Mouse (Mus musculus) CH12.LX (cell line): ENCODE results near the gene Vamp2. TPM values are rescaled to one million over a fixed set of nuclear protein-coding genes. Genes with fewer than 3 reads are reported as not detected.

Experiments used
- DNase-seq: peaks from one replicate; pipeline ENCODE4 v3.0.0-alpha.2; 2013; ENCODE audit errors: extremely low read depth
- H3K27ac ChIP-seq: 2 replicates; pipeline ENCODE4 v1.5.1; 2012; ENCODE audit warnings: low read depth, mild to moderate bottlenecking, control low read depth, moderate library complexity; ENCODE audit not compliant: insufficient read depth
- H3K27me3 ChIP-seq: replicated peaks from 2 replicates; pipeline ENCODE3; 2012; ENCODE audit warnings: inconsistent platforms
- H3K36me3 ChIP-seq, 2 experiments: replicated peaks in 1 of 2; 2 replicates each; pipeline versions ENCODE3 to v1.6.1; 2012; ENCODE audit warnings: inconsistent platforms in 1 of 2, low read length in 1 of 2, mild to moderate bottlenecking in 1 of 2, mixed read lengths in 1 of 2, moderate library complexity in 1 of 2; ENCODE audit not compliant: control insufficient read depth in 1 of 2, insufficient read depth in 1 of 2
- H3K4me1 ChIP-seq, 2 experiments: 2 replicates each; pipeline ENCODE4 v1.6.1; 2012; ENCODE audit warnings: inconsistent platforms in 1 of 2, moderate library complexity in 1 of 2; ENCODE audit not compliant: insufficient read depth in 2 of 2, control insufficient read depth in 1 of 2
- H3K4me2 ChIP-seq: 2 replicates; pipeline ENCODE4 v1.6.1; 2012; ENCODE audit warnings: low read depth, mild to moderate bottlenecking, control low read depth; ENCODE audit not compliant: poor library complexity, insufficient read depth, severe bottlenecking
- H3K4me3 ChIP-seq, 3 experiments: fragments of 150-350 bp in 1 of 3; sonication (generic) in 1 of 3; replicated peaks in 1 of 3; 2 replicates each; pipeline versions ENCODE3 to v1.5.1; 2011 to 2012; ENCODE audit warnings: low read depth in 2 of 3, low read length in 2 of 3, mild to moderate bottlenecking in 2 of 3, moderate library complexity in 2 of 3, control low read depth in 1 of 3, improper control_type of control experiment in 1 of 3, inconsistent platforms in 1 of 3, mixed read lengths in 1 of 3; ENCODE audit not compliant: poor library complexity in 1 of 3
- H3K79me2 ChIP-seq: replicated peaks from 2 replicates; pipeline ENCODE4 v1.6.1; 2012; ENCODE audit warnings: mild to moderate bottlenecking, moderate library complexity; ENCODE audit not compliant: control insufficient read depth, poor library complexity, insufficient read depth, severe bottlenecking; ENCODE audit errors: extremely low read depth
- H3K9ac ChIP-seq: 2 replicates; pipeline ENCODE4 v1.6.1; 2012; ENCODE audit warnings: low read depth, mild to moderate bottlenecking, control low read depth, moderate library complexity; ENCODE audit not compliant: insufficient read depth
- H3K9me3 ChIP-seq: replicated peaks from 2 replicates; pipeline ENCODE3; 2012; ENCODE audit warnings: low read length, inconsistent platforms, mixed read lengths
- BHLHE40 ChIP-seq: IDR thresholded peaks from 2 replicates; pipeline ENCODE4 v1.6.1; 2011; ENCODE audit warnings: mild to moderate bottlenecking, low read depth, low read length, improper control_type of control experiment
- CHD1 ChIP-seq: IDR thresholded peaks from 2 replicates; pipeline ENCODE4 v1.6.1; 2012; ENCODE audit warnings: low read depth, low read length, improper control_type of control experiment, inconsistent platforms
- CHD2 ChIP-seq: IDR thresholded peaks from 2 replicates; pipeline ENCODE4 v1.6.1; 2011; ENCODE audit warnings: low read length, improper control_type of control experiment
- CTCF ChIP-seq, 2 experiments: IDR thresholded peaks in 1 of 2; conservative IDR thresholded peaks in 1 of 2; 2 replicates each; pipeline ENCODE4 v1.5.1; 2011 to 2012; ENCODE audit warnings: low read depth in 2 of 2, low read length in 2 of 2, improper control_type of control experiment in 1 of 2, inconsistent platforms in 1 of 2, mild to moderate bottlenecking in 1 of 2, moderate library complexity in 1 of 2
- E2F4 ChIP-seq: IDR thresholded peaks from 2 replicates; pipeline ENCODE4 v1.6.1; 2011; ENCODE audit warnings: low read depth, low read length, improper control_type of control experiment; ENCODE audit not compliant: insufficient replicate concordance
- ELF1 ChIP-seq: IDR thresholded peaks from 2 replicates; pipeline ENCODE4 v1.6.1; 2014; ENCODE audit warnings: low read depth, mild to moderate bottlenecking, inconsistent platforms, low read length, improper control_type of control experiment
- EP300 ChIP-seq: IDR thresholded peaks from 2 replicates; pipeline ENCODE4 v1.6.1; 2011; ENCODE audit warnings: low read length, improper control_type of control experiment
- ETS1 ChIP-seq: conservative IDR thresholded peaks from 2 replicates; pipeline ENCODE4 v1.6.1; 2012; ENCODE audit warnings: low read depth, mild to moderate bottlenecking, inconsistent platforms, low read length, improper control_type of control experiment, moderate library complexity
- GABPA ChIP-seq: IDR thresholded peaks from 2 replicates; pipeline ENCODE4 v1.6.1; 2012; ENCODE audit warnings: low read depth, low read length, improper control_type of control experiment, inconsistent platforms; ENCODE audit not compliant: insufficient replicate concordance
- HCFC1 ChIP-seq: IDR thresholded peaks from 2 replicates; pipeline ENCODE4 v1.6.1; 2012; ENCODE audit warnings: low read depth, mild to moderate bottlenecking, inconsistent platforms, low read length, improper control_type of control experiment
- IRF4 ChIP-seq: IDR thresholded peaks from 2 replicates; pipeline ENCODE4 v1.6.1; 2014; ENCODE audit warnings: low read depth, mild to moderate bottlenecking, inconsistent platforms, low read length, improper control_type of control experiment
- JUN ChIP-seq: IDR thresholded peaks from 2 replicates; pipeline ENCODE4 v1.6.1; 2011; ENCODE audit warnings: low read depth, mild to moderate bottlenecking, low read length, improper control_type of control experiment, moderate library complexity; ENCODE audit not compliant: insufficient read depth
- JUND ChIP-seq: conservative IDR thresholded peaks from 2 replicates; pipeline ENCODE4 v1.6.1; 2011; ENCODE audit warnings: low read depth, low read length, improper control_type of control experiment
- KAT2A ChIP-seq: IDR thresholded peaks from 2 replicates; pipeline ENCODE4 v1.6.1; 2012; ENCODE audit warnings: low read length, improper control_type of control experiment, inconsistent platforms; ENCODE audit not compliant: insufficient replicate concordance
- MAFK ChIP-seq: IDR thresholded peaks from 2 replicates; pipeline ENCODE4 v1.6.1; 2011; ENCODE audit warnings: low read length, improper control_type of control experiment; ENCODE audit not compliant: insufficient replicate concordance
- MAX ChIP-seq: IDR thresholded peaks from 2 replicates; pipeline ENCODE4 v1.6.1; 2011; ENCODE audit warnings: low read length, improper control_type of control experiment
- MAZ ChIP-seq: IDR thresholded peaks from 2 replicates; pipeline ENCODE4 v1.6.1; 2012; ENCODE audit warnings: low read depth, mild to moderate bottlenecking, inconsistent platforms, low read length, improper control_type of control experiment, moderate library complexity
- MEF2A ChIP-seq: IDR thresholded peaks from 2 replicates; pipeline ENCODE4 v1.6.1; 2014; ENCODE audit warnings: low read depth, mild to moderate bottlenecking, inconsistent platforms, low read length, improper control_type of control experiment, borderline replicate concordance
- MXI1 ChIP-seq: IDR thresholded peaks from 2 replicates; pipeline ENCODE4 v1.6.1; 2011; ENCODE audit warnings: mild to moderate bottlenecking, low read depth, low read length, improper control_type of control experiment
- MYC ChIP-seq: IDR thresholded peaks from 2 replicates; pipeline ENCODE4 v1.6.1; 2011; ENCODE audit warnings: low read depth, mild to moderate bottlenecking, improper control_type of control experiment, low read length
- NELFE ChIP-seq: IDR thresholded peaks from 2 replicates; pipeline ENCODE4 v1.6.1; 2011; ENCODE audit warnings: low read depth, low read length, improper control_type of control experiment
- NRF1 ChIP-seq: IDR thresholded peaks from 2 replicates; pipeline ENCODE4 v1.6.1; 2014; ENCODE audit warnings: low read depth, mild to moderate bottlenecking, inconsistent platforms, low read length, improper control_type of control experiment, moderate library complexity
- PAX5 ChIP-seq: IDR thresholded peaks from 2 replicates; pipeline ENCODE4 v1.6.1; 2012; ENCODE audit warnings: low read length, inconsistent platforms, mixed read lengths
- POLR2A ChIP-seq: IDR thresholded peaks from 2 replicates; pipeline ENCODE4 v1.6.1; 2011; ENCODE audit warnings: low read depth, mild to moderate bottlenecking, improper control_type of control experiment, low read length
- RAD21 ChIP-seq: IDR thresholded peaks from 2 replicates; pipeline ENCODE4 v1.6.1; 2011; ENCODE audit warnings: low read depth, mild to moderate bottlenecking, low read length, improper control_type of control experiment, moderate library complexity
- RCOR1 ChIP-seq: conservative IDR thresholded peaks from 2 replicates; pipeline ENCODE4 v1.6.1; 2012; ENCODE audit warnings: low read depth, mild to moderate bottlenecking, inconsistent platforms, low read length, improper control_type of control experiment
- SIN3A ChIP-seq: IDR thresholded peaks from 2 replicates; pipeline ENCODE4 v1.6.1; 2012; ENCODE audit warnings: low read length, improper control_type of control experiment, inconsistent platforms
- SMC3 ChIP-seq: IDR thresholded peaks from 2 replicates; pipeline ENCODE4 v1.6.1; 2011; ENCODE audit warnings: low read depth, low read length, improper control_type of control experiment
- TBP ChIP-seq: conservative IDR thresholded peaks from 2 replicates; pipeline ENCODE4 v1.6.1; 2011; ENCODE audit warnings: low read depth, low read length, improper control_type of control experiment
- TCF12 ChIP-seq: IDR thresholded peaks from 2 replicates; pipeline ENCODE4 v1.6.1; 2014; ENCODE audit warnings: low read depth, mild to moderate bottlenecking, inconsistent platforms, low read length, improper control_type of control experiment
- UBTF ChIP-seq: IDR thresholded peaks from 2 replicates; pipeline ENCODE4 v1.6.1; 2012; ENCODE audit warnings: low read depth, mild to moderate bottlenecking, inconsistent platforms, low read length, improper control_type of control experiment, moderate library complexity
- USF1 ChIP-seq: IDR thresholded peaks from 2 replicates; pipeline ENCODE4 v1.6.1; 2014; ENCODE audit warnings: low read depth, mild to moderate bottlenecking, inconsistent platforms, low read length, improper control_type of control experiment
- USF2 ChIP-seq: conservative IDR thresholded peaks from 2 replicates; pipeline ENCODE4 v1.6.1; 2011; ENCODE audit warnings: low read depth, low read length, improper control_type of control experiment
- ZC3H11A ChIP-seq: IDR thresholded peaks from 2 replicates; pipeline ENCODE4 v1.6.1; 2012; ENCODE audit warnings: low read depth, mild to moderate bottlenecking, inconsistent platforms, low read length, improper control_type of control experiment
- ZKSCAN1 ChIP-seq: IDR thresholded peaks from 2 replicates; pipeline ENCODE4 v1.6.1; 2012; ENCODE audit warnings: low read depth, inconsistent platforms, low read length, improper control_type of control experiment, borderline replicate concordance
- ZMIZ1 ChIP-seq: IDR thresholded peaks from 2 replicates; pipeline ENCODE4 v1.6.1; 2012; ENCODE audit warnings: low read depth, mild to moderate bottlenecking, inconsistent platforms, low read length, improper control_type of control experiment
- ZNF384 ChIP-seq: IDR thresholded peaks from 2 replicates; pipeline ENCODE4 v1.6.1; 2012; ENCODE audit warnings: low read depth, low read length, improper control_type of control experiment, inconsistent platforms
- dilution Hi-C: fragments of 300-500 bp; cut with MboI; formaldehyde crosslinking; loops from 2 replicates; pipeline ENCODE4 v1.14.3; 2020; ENCODE audit warnings: low sequenced_read_pairs; ENCODE audit not compliant: extremely low pct_unique_long_range_greater_than_20kb, extremely low pct_ligation_motif_present
- in situ Hi-C: fragments of 300-500 bp; cut with MboI; formaldehyde crosslinking; loops from 3 replicates; pipeline ENCODE4 v1.14.3; 2019; ENCODE audit warnings: low sequenced_read_pairs, low pct_ligation_motif_present, low pct_unique_long_range_greater_than_20kb, mixed read lengths
- polyA plus RNA-seq: library from polyadenylated mRNA; unstranded; fragments of >175 nt; gene quantifications from 2 replicates; pipeline ENCODE4 v1.2.1, GENCODE M21; 2012; ENCODE audit warnings: low read depth; ENCODE audit not compliant: insufficient read length
- total RNA-seq, 2 experiments: library from RNA; depleted of rRNA; stranded (reverse); fragments of 300-350 nt in 1 of 2; fragments of >200 nt in 1 of 2; gene quantifications; 2 replicates each; pipeline ENCODE4 v1.2.3; 2012 to 2014

The Vamp2 gene
- total and polyA plus RNA-seq, 3 experiments: 1.3 to 26.0 (median 8.2) TPM

GRCm38 (mm10) chr11:69096987-69097900 lies 9.0 kb downstream of the Vamp2 start:
- H3K27ac ChIP-seq: peak overlapping the region; percentile 5; the same call in 1 of the 2 replicates
- H3K4me3 ChIP-seq: peak overlapping the region; percentile 18 to 89 (median 44)
- no peaks in the 10 kb centered on the region for H3K9me3 ChIP-seq
- H3K9ac ChIP-seq: peak overlapping the region; percentile 54
- H3K27me3 ChIP-seq: peaks cover 6% of the 10 kb centered on the region
- peak; percentile 79 for DNase-seq
- peaks cover 22% of the 10 kb centered on the region for H3K79me2 ChIP-seq
- H3K36me3 ChIP-seq: peaks cover 20 to 26% of the 10 kb centered on the region in 2 experiments
- in situ Hi-C loops: loop anchor here (25.0 kb wide), 1 partner anchor 915 kb away; the partner anchor contains the start of genes Acadvl, Dlg4 and Dvl2
- peaks cover 25 to 67% of the 10 kb centered on the region in 2 experiments for H3K4me1 ChIP-seq
- peak overlapping the region; percentile 93 for H3K4me2 ChIP-seq
- dilution Hi-C loops: no loop called here
- TF ChIP-seq UBTF: no peak
- no peak for TF ChIP-seq SMC3
- peak; percentile 33; the same call in 1 of the 2 replicates for TF ChIP-seq TCF12
- peak; percentile 89 for TF ChIP-seq MAZ
- 0 out of 2 replicates have a peak, but pooled peaks have one; percentile 4 for TF ChIP-seq IRF4
- peak; percentile 93 for TF ChIP-seq MAX
- TF ChIP-seq JUN: no peak
- TF ChIP-seq CHD2: no peak; the same call in 1 of the 2 replicates
- peak; percentile 85 for TF ChIP-seq USF2
- no peak for TF ChIP-seq RCOR1
- TF ChIP-seq GABPA: no peak
- TF ChIP-seq CTCF (conservative IDR thresholded peaks at IDR 0.05 in 1 of 2, IDR thresholded peaks at IDR 0.05 in 1 of 2; ENCODE audit: low read depth in 2 of 2, low read length in 2 of 2): no peak
- TF ChIP-seq JUND: no peak
- TF ChIP-seq RAD21: no peak
- no peak for TF ChIP-seq ZMIZ1
- peak; percentile 50; the same call in 1 of the 2 replicates for TF ChIP-seq POLR2A
- 0 out of 2 replicates have a peak, but pooled peaks have one; percentile 16 for TF ChIP-seq EP300
- TF ChIP-seq CHD1: peak; percentile 21; the same call in 1 of the 2 replicates
- TF ChIP-seq MYC: peak; percentile 76
- no peak for TF ChIP-seq MAFK
- no peak for TF ChIP-seq KAT2A
- no peak for TF ChIP-seq E2F4
- TF ChIP-seq TBP: 0 out of 2 replicates have a peak, but pooled peaks have one; percentile 23
- peak; percentile 95 for TF ChIP-seq MXI1
- 0 out of 2 replicates have a peak, but pooled peaks have one; percentile 25 for TF ChIP-seq NELFE
- TF ChIP-seq MEF2A: 0 out of 2 replicates have a peak, but pooled peaks have one; percentile 12
- TF ChIP-seq NRF1: no peak
- peak; percentile 88 for TF ChIP-seq USF1
- TF ChIP-seq HCFC1: no peak; the same call in 1 of the 2 replicates
- peak; percentile 94 for TF ChIP-seq BHLHE40
- TF ChIP-seq ZC3H11A: no peak
- TF ChIP-seq ELF1: 0 out of 2 replicates have a peak, but pooled peaks have one; percentile 17
- TF ChIP-seq PAX5: no peak
- peak; percentile 76; the same call in 1 of the 2 replicates for TF ChIP-seq ZNF384
- TF ChIP-seq SIN3A: peak; percentile 98
- TF ChIP-seq ZKSCAN1: no peak
- peak; percentile 89 for TF ChIP-seq ETS1
